Mouse (Mus musculus): ENCODE measurements at regions not wholly inside any gene's neighbourhood (a gene's known extent, or its start where the extent isn't known, plus 50 kb on each side); places are given as distances from the start of the nearest gene placed in this dataset.

GRCm38 (mm10) chr16:50837416-50837815 lies 246.5 kb upstream of the Ccdc54 start:
- Histone ChIP-seq H3K27me3 (ENCODE audit: control insufficient read depth, insufficient read depth, low read length) (no peaks in the 10 kb centered on the region), H3K4me2 (ENCODE audit: low read length) (no peak overlapping the region), H3K9ac (ENCODE audit: low read length) (no peak overlapping the region), H3K9me3 (ENCODE audit: control insufficient read depth, low read length) (no peaks in the 10 kb centered on the region), H3K4me1 (ENCODE audit: control insufficient read depth in 2 of 2, insufficient read depth in 2 of 2, low read length in 2 of 2) (peaks cover 7 to 13% of the 10 kb centered on the region in 2 experiments), H3K27ac (replicated peaks in 1 of 2; ENCODE audit: control insufficient read depth in 1 of 2, insufficient read depth in 1 of 2, low read depth in 2 of 2, low read length in 2 of 2) (no peak overlapping the region), H3K4me3 (ENCODE audit: control insufficient read depth in 1 of 2, insufficient read depth in 1 of 2, low read depth in 1 of 2, low read length in 2 of 2) (no peak overlapping the region), H3K36me3 (ENCODE audit: control insufficient read depth, insufficient read depth, low read length) (no peaks in the 10 kb centered on the region)
- ATAC-seq (ENCODE audit: insufficient number of reproducible peaks, insufficient read depth, low FRiP score, low read depth), result no peak
- 83% methylated on average over 9 of the region's 9 CpGs for WGBS

- Histone ChIP-seq H3K36me3 (ENCODE audit: control insufficient read depth, insufficient read depth, low read length) (no peaks in the 10 kb centered on the region), H3K4me2 (ENCODE audit: low read length) (no peak overlapping the region), H3K27me3 (ENCODE audit: control insufficient read depth, insufficient read depth, low read length) (no peaks in the 10 kb centered on the region), H3K27ac (replicated peaks in 1 of 2; ENCODE audit: control insufficient read depth in 1 of 2, insufficient read depth in 1 of 2, low read depth in 2 of 2, low read length in 2 of 2) (no peak overlapping the region), H3K9me3 (ENCODE audit: control insufficient read depth, low read length) (no peaks in the 10 kb centered on the region), H3K4me3 (ENCODE audit: control insufficient read depth in 1 of 2, insufficient read depth in 1 of 2, low read depth in 1 of 2, low read length in 2 of 2) (no peak overlapping the region), H3K4me1 (ENCODE audit: control insufficient read depth in 2 of 2, insufficient read depth in 2 of 2, low read length in 2 of 2) (peaks cover 7 to 13% of the 10 kb centered on the region in 2 experiments), H3K9ac (ENCODE audit: low read length) (no peak overlapping the region)
- ATAC-seq (ENCODE audit: insufficient number of reproducible peaks, insufficient read depth, low FRiP score, low read depth), result no peak
- WGBS, result 66% methylated on average over 4 of the region's 4 CpGs
Measured at GRCm38 (mm10) chr16:50836457-50836856, 245.5 kb upstream of the Ccdc54 start.

GRCm38 (mm10) chr16:50833357-50833756 lies 242.4 kb upstream of the Ccdc54 start:
- whole genome bisulfite sequencing, result 85% methylated on average over 2 of the region's 2 CpGs
- ATAC-seq (ENCODE audit: insufficient number of reproducible peaks, insufficient read depth, low FRiP score, low read depth), result no peak

GRCm38 (mm10) chr16:50822352-50822751 lies 231.4 kb upstream of the Ccdc54 start:
- no peak overlapping the region for H3K4me3 ChIP-seq (ENCODE audit: control insufficient read depth in 1 of 2, insufficient read depth in 1 of 2, low read depth in 1 of 2, low read length in 2 of 2)

More at GRCm38 (mm10) chr16:50833357-50833756, 242.4 kb upstream of the Ccdc54 start:
- no peaks in the 10 kb centered on the region for H3K9me3 ChIP-seq (ENCODE audit: control insufficient read depth, low read length)
- no peaks in the 10 kb centered on the region for H3K4me1 ChIP-seq (ENCODE audit: control insufficient read depth in 2 of 2, insufficient read depth in 2 of 2, low read length in 2 of 2)
- no peaks in the 10 kb centered on the region for H3K36me3 ChIP-seq (ENCODE audit: control insufficient read depth, insufficient read depth, low read length)
- no peaks in the 10 kb centered on the region for H3K27me3 ChIP-seq (ENCODE audit: control insufficient read depth, insufficient read depth, low read length)
- H3K9ac ChIP-seq (ENCODE audit: low read length), result no peak overlapping the region
- no peak overlapping the region for H3K27ac ChIP-seq (replicated peaks in 1 of 2; ENCODE audit: control insufficient read depth in 1 of 2, insufficient read depth in 1 of 2, low read depth in 2 of 2, low read length in 2 of 2)
- no peak overlapping the region for H3K4me3 ChIP-seq (ENCODE audit: control insufficient read depth in 1 of 2, insufficient read depth in 1 of 2, low read depth in 1 of 2, low read length in 2 of 2)
- H3K4me2 ChIP-seq (ENCODE audit: low read length), result no peak overlapping the region

GRCm38 (mm10) chr16:50814626-50815025 lies 223.7 kb upstream of the Ccdc54 start:
- no peak overlapping the region for H3K27ac ChIP-seq (replicated peaks in 1 of 2; ENCODE audit: control insufficient read depth in 1 of 2, insufficient read depth in 1 of 2, low read depth in 2 of 2, low read length in 2 of 2)
- H3K27me3 ChIP-seq (ENCODE audit: control insufficient read depth, insufficient read depth, low read length), result no peaks in the 10 kb centered on the region
- WGBS, result 49% methylated on average over 4 of the region's 4 CpGs
- no peak overlapping the region for H3K9ac ChIP-seq (ENCODE audit: low read length)
- no peaks in the 10 kb centered on the region for H3K36me3 ChIP-seq (ENCODE audit: control insufficient read depth, insufficient read depth, low read length)
- H3K4me3 ChIP-seq (ENCODE audit: control insufficient read depth in 1 of 2, insufficient read depth in 1 of 2, low read depth in 1 of 2, low read length in 2 of 2), result no peak overlapping the region
- no peak for ATAC-seq (ENCODE audit: insufficient number of reproducible peaks, insufficient read depth, low FRiP score, low read depth)
- no peaks in the 10 kb centered on the region for H3K9me3 ChIP-seq (ENCODE audit: control insufficient read depth, low read length)
- no peak overlapping the region for H3K4me2 ChIP-seq (ENCODE audit: low read length)
- peaks cover 4 to 5% of the 10 kb centered on the region in 2 experiments for H3K4me1 ChIP-seq (ENCODE audit: control insufficient read depth in 2 of 2, insufficient read depth in 2 of 2, low read length in 2 of 2)

More at GRCm38 (mm10) chr16:50822352-50822751, 231.4 kb upstream of the Ccdc54 start:
- 12% methylated on average over 7 of the region's 7 CpGs for WGBS
- Histone ChIP-seq H3K27me3 (ENCODE audit: control insufficient read depth, insufficient read depth, low read length) (no peaks in the 10 kb centered on the region), H3K4me2 (ENCODE audit: low read length) (no peak overlapping the region), H3K27ac (replicated peaks in 1 of 2; ENCODE audit: control insufficient read depth in 1 of 2, insufficient read depth in 1 of 2, low read depth in 2 of 2, low read length in 2 of 2) (no peak overlapping the region), H3K9me3 (ENCODE audit: control insufficient read depth, low read length) (no peaks in the 10 kb centered on the region), H3K4me1 (ENCODE audit: control insufficient read depth in 2 of 2, insufficient read depth in 2 of 2, low read length in 2 of 2) (no peaks in the 10 kb centered on the region), H3K36me3 (ENCODE audit: control insufficient read depth, insufficient read depth, low read length) (no peaks in the 10 kb centered on the region), H3K9ac (ENCODE audit: low read length) (no peak overlapping the region)
- no peak for ATAC-seq (ENCODE audit: insufficient number of reproducible peaks, insufficient read depth, low FRiP score, low read depth)

GRCm38 (mm10) chr16:50799145-50799794 lies 208.3 kb upstream of the Ccdc54 start:
- Histone ChIP-seq H3K27ac (replicated peaks in 1 of 2; ENCODE audit: control insufficient read depth in 1 of 2, insufficient read depth in 1 of 2, low read depth in 2 of 2, low read length in 2 of 2) (no peak overlapping the region), H3K4me2 (ENCODE audit: low read length) (no peak overlapping the region), H3K9ac (ENCODE audit: low read length) (no peak overlapping the region), H3K36me3 (ENCODE audit: control insufficient read depth, insufficient read depth, low read length) (no peaks in the 10 kb centered on the region), H3K9me3 (ENCODE audit: control insufficient read depth, low read length) (no peaks in the 10 kb centered on the region), H3K27me3 (ENCODE audit: control insufficient read depth, insufficient read depth, low read length) (no peaks in the 10 kb centered on the region), H3K4me1 (ENCODE audit: control insufficient read depth in 2 of 2, insufficient read depth in 2 of 2, low read length in 2 of 2) (no peaks in the 10 kb centered on the region), H3K4me3 (ENCODE audit: control insufficient read depth in 1 of 2, insufficient read depth in 1 of 2, low read depth in 1 of 2, low read length in 2 of 2) (no peak overlapping the region)
- WGBS, result 47% methylated on average over 10 of the region's 10 CpGs
- no peak for ATAC-seq (ENCODE audit: insufficient number of reproducible peaks, insufficient read depth, low FRiP score, low read depth)

GRCm38 (mm10) chr16:50798095-50798494 lies 207.1 kb upstream of the Ccdc54 start:
- WGBS, result 73% methylated on average over 6 of the region's 6 CpGs

GRCm38 (mm10) chr16:50792960-50793359 lies 202.0 kb upstream of the Ccdc54 start:
- Histone ChIP-seq H3K36me3 (ENCODE audit: control insufficient read depth, insufficient read depth, low read length) (no peaks in the 10 kb centered on the region), H3K4me2 (ENCODE audit: low read length) (no peak overlapping the region), H3K27ac (replicated peaks in 1 of 2; ENCODE audit: control insufficient read depth in 1 of 2, insufficient read depth in 1 of 2, low read depth in 2 of 2, low read length in 2 of 2) (no peak overlapping the region; a peak in 2 of 4 replicates), H3K27me3 (ENCODE audit: control insufficient read depth, insufficient read depth, low read length) (no peaks in the 10 kb centered on the region), H3K4me3 (ENCODE audit: control insufficient read depth in 1 of 2, insufficient read depth in 1 of 2, low read depth in 1 of 2, low read length in 2 of 2) (no peak overlapping the region), H3K9me3 (ENCODE audit: control insufficient read depth, low read length) (peaks cover 3% of the 10 kb centered on the region; the same call in 1 of the 2 replicates), H3K9ac (ENCODE audit: low read length) (no peak overlapping the region), H3K4me1 (ENCODE audit: control insufficient read depth in 2 of 2, insufficient read depth in 2 of 2, low read length in 2 of 2) (peaks cover 2 to 4% of the 10 kb centered on the region in 2 experiments; a peak in 2 of 4 replicates)
- no peak for ATAC-seq (ENCODE audit: insufficient number of reproducible peaks, insufficient read depth, low FRiP score, low read depth)
- 47% methylated on average over 2 of the region's 2 CpGs for WGBS

More at GRCm38 (mm10) chr16:50798095-50798494, 207.1 kb upstream of the Ccdc54 start:
- Histone ChIP-seq H3K4me2 (ENCODE audit: low read length) (no peak overlapping the region), H3K27me3 (ENCODE audit: control insufficient read depth, insufficient read depth, low read length) (no peaks in the 10 kb centered on the region), H3K4me3 (ENCODE audit: control insufficient read depth in 1 of 2, insufficient read depth in 1 of 2, low read depth in 1 of 2, low read length in 2 of 2) (no peak overlapping the region), H3K27ac (replicated peaks in 1 of 2; ENCODE audit: control insufficient read depth in 1 of 2, insufficient read depth in 1 of 2, low read depth in 2 of 2, low read length in 2 of 2) (no peak overlapping the region), H3K4me1 (ENCODE audit: control insufficient read depth in 2 of 2, insufficient read depth in 2 of 2, low read length in 2 of 2) (no peaks in the 10 kb centered on the region; a peak in 1 of 4 replicates), H3K36me3 (ENCODE audit: control insufficient read depth, insufficient read depth, low read length) (no peaks in the 10 kb centered on the region), H3K9me3 (ENCODE audit: control insufficient read depth, low read length) (no peaks in the 10 kb centered on the region), H3K9ac (ENCODE audit: low read length) (no peak overlapping the region)
- ATAC-seq (ENCODE audit: insufficient number of reproducible peaks, insufficient read depth, low FRiP score, low read depth), result no peak
